Mouse (Mus musculus): ENCODE measurements around the gene Irak2. TPM values are rescaled to one million over a fixed set of nuclear protein-coding genes. Genes with fewer than 3 reads are reported as not detected.
A peak's percentile ranks its signal among the peaks of the same experiment; 100 is the strongest.
"Not testable (repeated sequence)": the region's sequence is repeated elsewhere in the genome, so short reads cannot be mapped to it uniquely, and the experiment has no call there.

The Irak2 gene
- total RNA-seq, 1 experiment from 2014 or later: 13.8 TPM

DNA sequence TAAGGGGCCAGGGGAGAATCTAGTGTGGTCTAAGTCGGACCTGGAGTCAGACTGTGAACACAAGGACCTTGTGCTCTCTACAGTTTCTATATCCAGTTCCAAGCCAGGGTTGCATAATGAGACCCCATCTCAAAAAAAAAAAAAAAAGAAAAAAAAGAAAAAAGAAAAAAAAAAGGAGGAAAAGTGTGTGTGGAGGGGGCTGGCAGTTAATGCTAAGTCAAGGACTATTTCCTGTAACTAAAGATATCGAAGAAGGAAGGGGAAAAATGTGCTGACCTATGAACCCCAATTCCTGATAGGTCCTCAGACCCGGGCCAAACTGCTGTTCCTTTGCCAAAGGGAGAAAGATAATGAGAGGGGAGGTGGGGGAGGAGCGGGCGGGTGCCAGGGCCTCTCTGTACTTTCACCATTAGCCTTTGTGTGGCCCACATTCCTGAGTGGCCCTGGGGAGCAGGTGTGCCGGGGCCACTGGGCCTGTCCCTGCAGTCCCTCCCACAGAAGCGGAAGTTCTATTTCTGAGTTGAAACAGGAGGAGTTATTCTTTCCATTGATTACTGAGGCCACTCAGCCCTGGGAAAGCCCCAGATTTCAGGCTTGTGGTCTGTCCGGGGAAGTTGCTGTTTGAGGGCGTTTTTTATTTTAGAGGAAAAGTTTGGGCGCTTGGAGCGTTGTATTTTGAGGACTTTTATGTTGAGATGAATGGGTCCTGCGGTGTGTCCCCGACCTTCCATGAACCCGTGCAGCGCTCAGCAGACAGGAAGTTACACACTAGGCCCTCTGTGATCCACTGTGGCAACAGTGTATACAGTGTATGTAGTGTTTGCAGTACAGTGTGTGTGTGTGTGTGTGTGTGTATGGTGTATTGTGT lies 30.3 kb downstream of the Irak2 start:
- DNase-seq: peak; percentile 23

DNA sequence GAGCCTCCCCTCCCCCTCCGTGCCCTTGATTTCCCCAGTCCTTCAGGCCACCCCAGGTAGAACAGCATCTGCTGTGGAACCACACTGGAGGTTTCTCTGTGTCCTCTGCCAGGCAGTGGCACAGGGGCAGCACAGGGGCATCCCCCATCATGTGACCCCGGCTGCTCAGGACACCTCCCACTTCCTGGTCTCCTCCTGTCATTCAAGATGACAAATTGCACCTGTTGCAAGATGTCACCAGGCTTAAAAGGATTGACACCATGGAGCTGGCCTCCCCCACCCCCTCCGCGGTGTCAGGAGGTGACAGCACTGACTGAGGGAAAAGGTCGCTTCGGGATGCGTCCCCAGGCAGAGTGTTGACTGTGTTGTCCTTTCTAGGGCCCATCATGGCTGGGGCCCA lies 31.6 kb downstream of the Irak2 start:
- DNase-seq: no peak

DNA sequence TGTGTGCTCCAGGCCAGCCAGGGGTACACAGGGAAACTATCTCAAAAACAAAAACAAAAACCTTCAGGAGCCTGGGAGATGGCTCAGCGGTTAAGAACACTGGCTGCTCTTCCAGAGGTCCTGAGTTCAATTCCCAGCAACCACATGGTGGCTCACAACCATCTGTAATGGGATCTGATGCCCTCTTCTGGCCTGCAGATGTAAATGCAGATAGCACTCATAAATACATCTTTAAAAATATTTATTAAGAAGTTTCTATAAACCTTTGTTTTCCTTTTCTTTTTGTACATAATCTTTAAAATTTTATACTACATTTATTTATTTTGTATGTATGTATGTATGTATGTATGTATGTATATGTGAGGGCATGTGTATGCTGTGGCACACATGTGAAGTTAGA lies 33.8 kb downstream of the Irak2 start:
- DNase-seq: not testable (repeated sequence)

- no peak for DNase-seq
Measured at GRCm38 (mm10) chr6:113672989-113673388, 34.7 kb downstream of the Irak2 start.

GRCm38 (mm10) chr6:113675234-113675633 lies 37.0 kb downstream of the Irak2 start:
- DNase-seq: no peak

DNA sequence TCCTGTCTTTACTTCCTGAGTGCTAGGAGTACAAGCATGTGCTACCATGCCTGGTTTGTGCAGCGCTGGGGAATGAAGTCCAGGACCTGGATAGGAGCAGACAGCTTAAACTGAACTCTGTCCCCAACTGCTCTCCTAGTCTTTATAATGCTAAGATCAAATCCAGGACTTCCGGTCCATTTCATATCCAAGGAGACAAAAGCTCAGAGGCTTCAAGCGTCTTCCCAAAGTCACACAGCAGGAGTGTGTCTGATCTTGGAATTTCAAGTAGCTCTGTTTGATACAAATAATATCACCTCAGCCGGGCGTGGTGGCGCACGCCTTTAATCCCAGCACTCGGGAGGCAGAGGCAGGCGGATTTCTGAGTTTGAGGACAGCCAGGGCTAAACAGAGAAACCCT lies 37.7 kb downstream of the Irak2 start:
- DNase-seq: no peak

GRCm38 (mm10) chr6:113677070-113677734 lies 38.9 kb downstream of the Irak2 start:
- no peak for DNase-seq

GRCm38 (mm10) chr6:113678246-113679012 lies 40.2 kb downstream of the Irak2 start:
- DNase-seq: no peak

GRCm38 (mm10) chr6:113679993-113680566 lies 41.8 kb downstream of the Irak2 start:
- DNase-seq: no peak

DNA sequence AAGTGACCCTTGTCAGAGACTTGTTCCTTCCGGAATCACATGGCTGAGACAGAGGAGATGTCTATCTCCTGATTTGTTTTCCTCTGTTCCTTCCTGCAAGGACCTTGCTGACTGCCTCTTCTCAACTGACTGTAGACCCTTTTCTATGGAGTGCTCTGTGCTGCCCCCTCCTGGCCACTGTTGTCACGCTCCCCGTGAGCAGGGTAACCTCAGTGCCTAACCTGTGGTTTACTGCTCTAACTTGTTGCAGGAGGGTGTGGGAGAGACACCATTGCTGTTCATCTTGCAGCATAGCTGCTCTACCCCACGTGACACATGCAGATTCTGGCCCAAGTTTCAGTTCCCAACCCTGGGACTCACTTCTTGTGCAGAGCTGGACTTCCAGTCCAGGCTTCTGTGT lies 43.0 kb downstream of the Irak2 start:
- DNase-seq: peak; percentile 91

DNA sequence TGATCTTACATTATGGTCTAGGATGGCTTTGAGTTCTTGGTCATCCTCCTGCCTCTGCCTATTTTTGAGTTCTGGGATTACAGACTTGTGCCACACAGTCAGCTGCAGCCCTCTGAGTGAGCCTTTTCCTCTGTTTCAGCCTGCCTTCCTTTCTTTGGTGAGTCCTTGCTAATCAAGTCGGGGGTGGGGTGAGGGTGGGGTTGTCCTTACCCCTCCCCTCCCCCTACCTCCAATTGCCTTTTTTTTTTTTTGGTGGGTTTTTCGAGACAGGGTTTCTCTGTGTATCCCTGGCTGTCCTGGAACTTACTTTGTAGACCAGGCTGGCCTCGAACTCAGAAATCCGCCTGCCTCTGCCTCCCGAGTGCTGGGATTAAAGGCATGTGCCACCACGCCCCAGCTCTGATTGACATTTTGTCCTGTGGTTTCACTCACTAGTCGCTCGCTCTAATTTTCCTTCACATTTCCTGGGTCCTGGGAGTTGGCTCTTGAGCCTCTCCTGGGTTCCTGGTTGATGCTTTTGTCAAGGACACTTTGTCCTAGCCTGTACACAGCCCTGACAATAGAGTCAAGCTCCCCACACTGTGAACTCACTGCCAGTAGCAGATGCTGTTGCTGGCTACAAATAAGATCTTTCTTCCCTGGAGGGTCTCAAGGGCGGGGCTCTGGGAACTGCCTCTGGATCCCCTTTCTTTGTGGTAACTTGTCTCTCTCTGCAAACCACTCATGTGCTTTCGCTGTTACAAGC lies 45.0 kb downstream of the Irak2 start:
- no peak for DNase-seq

GRCm38 (mm10) chr6:113686551-113687125 lies 48.4 kb downstream of the Irak2 start:
- no peak for DNase-seq

DNA sequence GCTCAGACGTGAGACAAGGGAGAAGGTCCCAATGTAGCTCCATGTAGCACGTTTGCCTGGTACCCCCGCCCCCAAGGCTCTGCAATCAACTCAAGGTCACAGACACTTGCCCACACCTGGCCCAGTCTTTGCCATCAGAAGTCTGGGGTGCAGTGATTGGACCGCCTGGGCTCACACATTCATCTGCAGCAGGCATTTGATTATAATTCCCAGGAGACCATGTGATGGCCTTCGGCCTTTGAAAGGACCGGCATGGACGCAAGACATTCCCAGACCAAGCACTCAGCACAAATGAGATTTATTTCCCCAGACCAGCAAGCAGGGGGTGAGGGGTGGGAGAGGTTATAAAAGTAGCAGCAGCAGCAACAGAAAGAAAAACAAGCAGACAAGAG lies 51.7 kb downstream of the Irak2 start:
- peak; percentile 13 for DNase-seq

DNA sequence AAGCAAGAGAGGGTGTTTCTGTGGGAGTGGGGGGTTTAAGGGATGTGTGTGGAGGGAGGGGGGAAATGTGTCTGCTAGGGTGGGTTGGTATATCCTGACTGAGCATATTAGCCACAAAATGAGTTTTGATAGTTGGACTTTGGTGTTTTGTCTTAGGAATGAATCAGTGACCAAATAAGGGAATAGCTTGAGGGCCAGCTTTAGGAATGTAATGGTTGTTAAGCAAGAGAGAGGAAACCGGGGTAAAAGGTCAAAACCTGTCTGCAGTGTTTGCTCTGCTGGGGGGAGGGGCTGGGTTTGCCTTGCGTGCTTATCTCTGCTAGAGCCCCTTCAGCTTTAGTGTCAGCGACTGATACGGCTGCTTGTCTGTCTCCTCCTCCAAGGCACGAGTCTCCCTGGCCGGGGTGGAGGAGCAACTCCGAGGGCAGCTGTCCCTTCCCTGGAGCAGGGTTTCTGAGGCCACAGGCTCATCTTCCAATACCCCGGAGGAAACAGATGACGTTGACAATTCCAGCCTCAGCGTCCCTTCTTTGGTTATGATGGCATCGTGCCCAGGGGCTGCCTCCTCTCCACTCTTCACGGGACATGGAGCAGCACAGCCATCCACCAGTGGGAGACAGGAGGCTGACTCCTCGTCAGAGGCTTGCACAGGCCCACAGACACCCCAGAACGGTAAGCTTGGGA lies 52.3 kb downstream of the Irak2 start:
- DNase-seq: peak; percentile 59

GRCm38 (mm10) chr6:113691084-113691462 lies 52.8 kb downstream of the Irak2 start:
- DNase-seq: no peak

DNA sequence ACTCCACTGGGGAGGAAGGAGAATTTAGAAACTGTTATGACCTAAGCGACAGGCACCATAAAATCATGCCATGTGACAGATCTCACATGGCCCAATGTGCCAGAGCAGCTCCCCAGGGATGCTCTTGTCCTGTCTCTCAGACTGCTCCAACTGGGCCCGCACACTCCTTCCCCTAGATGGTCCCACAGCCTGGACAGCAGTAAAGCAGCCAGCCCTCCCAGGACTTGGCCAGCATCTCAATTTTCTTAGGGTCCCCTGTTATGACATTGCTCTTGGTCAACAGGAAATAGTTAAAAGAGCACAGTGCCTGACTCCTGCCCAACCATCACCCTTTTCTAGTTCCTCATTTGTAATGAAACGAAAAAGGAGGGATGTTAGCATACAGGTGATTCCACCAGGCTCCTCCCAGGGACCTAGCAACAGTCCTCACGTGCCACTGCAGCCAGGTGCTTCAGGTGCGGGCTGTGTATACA lies 54.4 kb downstream of the Irak2 start:
- DNase-seq: no peak

DNA sequence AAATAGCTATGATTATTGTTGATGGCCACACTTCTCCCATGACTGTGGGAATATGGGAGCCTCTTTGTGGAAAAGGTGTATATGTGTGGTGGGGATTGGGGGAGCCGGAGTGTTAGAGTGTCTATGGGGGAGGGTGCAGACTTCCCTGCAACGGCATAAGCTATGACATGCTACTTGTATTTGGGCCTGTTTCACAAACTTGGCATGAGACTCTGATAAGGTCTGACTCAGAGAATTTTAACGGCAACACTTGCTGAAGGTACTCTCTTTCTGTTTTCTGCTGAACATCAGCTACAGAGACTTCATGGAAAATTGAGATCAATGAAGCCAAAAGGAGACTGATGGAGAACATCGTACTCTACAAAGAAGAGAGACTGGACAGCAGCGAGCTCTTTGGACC lies 55.1 kb downstream of the Irak2 start:
- DNase-seq: no peak

DNA sequence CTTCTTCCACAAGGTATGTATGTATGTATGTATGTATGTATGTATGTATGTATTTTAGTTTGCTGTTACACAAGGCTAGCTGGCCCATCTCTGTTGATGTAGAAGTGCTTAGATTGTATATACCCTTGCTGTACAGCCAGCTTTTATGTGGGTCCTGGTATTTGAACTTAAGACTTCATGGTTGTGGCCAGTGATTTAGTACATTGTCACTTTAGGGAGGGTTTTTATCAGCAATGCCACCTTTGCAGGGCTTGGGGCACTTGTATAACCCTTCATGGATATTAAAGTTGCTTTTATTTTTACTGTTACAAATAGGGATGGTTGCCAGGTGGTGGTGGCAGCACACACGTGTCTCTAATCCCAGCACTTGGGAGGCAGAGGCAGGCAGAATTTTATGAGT lies 56.9 kb downstream of the Irak2 start:
- DNase-seq: no peak

DNA sequence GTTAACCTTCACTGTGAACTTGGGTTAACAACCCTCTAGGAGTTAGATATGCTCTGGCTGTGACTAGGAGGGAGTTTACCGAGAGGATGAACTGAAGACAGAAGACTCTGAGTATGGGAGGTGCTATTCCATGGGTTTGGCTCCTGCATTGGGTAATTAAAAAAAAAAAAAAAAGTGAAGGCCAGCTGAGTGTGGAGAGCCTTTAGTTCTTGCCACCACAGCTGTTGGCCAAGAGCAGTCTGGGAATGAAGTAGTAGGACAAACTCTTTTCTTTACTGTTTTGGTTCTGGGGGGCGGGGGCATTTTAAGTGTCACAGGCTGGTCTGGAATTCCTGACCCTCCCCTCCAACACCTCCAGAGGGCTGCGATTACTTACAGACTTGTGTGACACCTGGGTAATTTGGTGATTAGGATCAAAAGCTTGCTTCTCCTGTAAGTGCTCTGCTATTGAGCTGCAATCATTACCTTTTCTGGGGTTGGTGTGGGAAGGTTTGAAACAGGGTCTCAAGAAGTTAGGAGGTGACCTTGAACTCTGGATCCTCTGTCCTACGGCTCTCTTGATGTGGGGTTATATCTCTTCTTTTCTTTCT lies 57.6 kb downstream of the Irak2 start:
- DNase-seq: no peak

GRCm38 (mm10) chr6:113696582-113697221 lies 58.4 kb downstream of the Irak2 start, which contains the start of gene Tatdn2:
Gene Tatdn2, plus strand, starts transcription at chr6:113697050.
- peak; percentile 95 for DNase-seq

Data from adrenal gland, postnatal 25 days (tissue).